Mouse (Mus musculus): ENCODE data around the gene Lingo4. TPM values are rescaled to one million over a fixed set of nuclear protein-coding genes. Genes with fewer than 3 reads are reported as not detected.
A peak's percentile ranks its signal among the peaks of the same experiment; 100 is the strongest.

Gene Lingo4
- polyA plus RNA-seq, 2 experiments, result 0.01 TPM; not detected in 1

DNA sequence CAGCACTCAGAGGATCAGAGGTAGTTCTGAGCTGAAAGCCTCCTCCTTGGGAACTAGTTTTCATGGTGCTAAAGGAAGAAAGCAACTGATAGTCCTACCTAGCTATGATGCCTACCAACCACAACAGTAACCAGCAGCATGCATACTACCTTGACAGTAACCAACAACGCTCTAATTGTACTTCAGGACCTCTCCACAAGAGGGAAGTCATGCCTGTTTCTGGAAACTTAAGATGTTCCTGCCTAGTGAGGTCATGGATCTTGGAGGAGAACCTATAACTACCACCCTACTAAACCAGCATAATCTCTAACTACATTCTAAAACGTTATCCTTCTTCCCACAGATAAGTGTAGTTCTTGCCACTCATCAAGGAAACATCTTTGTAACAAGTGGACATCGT is 42.9 kb downstream of the Lingo4 start:
- TF ChIP-seq CTCF (IDR thresholded peaks at IDR 0.05; ENCODE audit: low read depth) (peak; percentile 23; the same call in 1 of the 2 replicates), EP300 (IDR thresholded peaks at IDR 0.05; ENCODE audit: low read depth) (no peak)
- Histone ChIP-seq H3K36me3 (replicated peaks; ENCODE audit: control insufficient read depth, insufficient read depth, low read depth) (peaks cover 8% of the 10 kb centered on the region), H3K4me3 (ENCODE audit: insufficient read depth in 1 of 2, low read depth in 2 of 2, low read length in 2 of 2) (no peak overlapping the region), H3K27ac (no peak overlapping the region), H3K4me2 (ENCODE audit: low read depth) (no peak overlapping the region), H3K4me1 (replicated peaks; ENCODE audit: control insufficient read depth in 2 of 2, insufficient read depth in 2 of 2, low read length in 1 of 2) (peaks cover 3 to 4% of the 10 kb centered on the region in 2 experiments; a peak in 2 of 4 replicates), H3K9ac (replicated peaks) (no peak overlapping the region), H3K27me3 (ENCODE audit: control insufficient read depth, insufficient read depth, low read length) (no peaks in the 10 kb centered on the region), H3K9me3 (ENCODE audit: control insufficient read depth, low read length) (no peaks in the 10 kb centered on the region)
- DNase-seq (ENCODE audit: low read depth in 3 of 3, low spot score in 3 of 3), result no peak
- no peak for ATAC-seq (ENCODE audit: insufficient read depth)
- 33% methylated on average over 3 of the region's 3 CpGs for WGBS (ENCODE audit: insufficient replicate concordance)

DNA sequence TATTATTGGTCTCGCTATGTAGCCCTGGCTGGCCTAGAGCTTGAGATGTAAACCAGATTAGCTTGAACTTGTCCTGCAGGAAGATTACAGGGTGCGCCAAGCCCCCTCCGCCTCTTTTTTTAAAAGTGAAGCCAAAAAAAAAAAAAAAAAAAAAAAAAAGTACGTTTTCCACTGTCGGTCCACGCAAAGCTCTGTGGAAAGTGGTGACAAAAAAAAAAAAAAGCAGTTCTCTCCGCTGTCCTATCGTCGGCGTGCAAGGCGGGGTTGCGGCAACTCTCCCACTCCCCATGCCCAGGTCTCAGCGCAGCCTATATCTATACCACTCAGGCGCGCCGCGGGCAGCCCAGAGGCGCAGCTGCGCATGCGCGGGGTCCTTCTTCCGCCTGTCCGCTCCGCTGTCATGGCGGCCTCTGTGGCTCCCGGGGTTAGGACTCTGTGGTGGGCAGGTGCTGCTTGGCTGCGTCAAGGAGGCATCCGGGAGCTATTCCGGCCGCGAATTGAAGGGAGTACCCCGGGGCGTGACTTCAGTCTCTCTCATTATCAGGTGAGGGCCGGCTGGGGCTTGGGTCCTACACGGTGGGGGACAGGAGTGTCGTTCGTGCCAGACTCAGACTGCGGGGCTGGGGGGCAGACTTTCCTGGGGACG is 44.8 kb downstream of the Lingo4 start, which contains the start of gene Mrpl9:
Mrpl9 (plus strand) TSS at position 368 of the 646 bp plus-strand sequence.
- peak; percentile 81 to 85 (median 84) for DNase-seq (ENCODE audit: low read depth in 3 of 3, low spot score in 3 of 3)
- peak within 1 kb of the TSS; percentile 81 for H3K4me2 ChIP-seq (ENCODE audit: low read depth)
- peaks cover 3 to 4% of the 10 kb centered on the region in 2 experiments; a peak in 2 of 4 replicates for H3K4me1 ChIP-seq (replicated peaks; ENCODE audit: control insufficient read depth in 2 of 2, insufficient read depth in 2 of 2, low read length in 1 of 2)
- peak within 1 kb of the TSS; percentile 83 for H3K9ac ChIP-seq (replicated peaks)
- TF ChIP-seq EP300 (IDR thresholded peaks at IDR 0.05; ENCODE audit: low read depth) (no peak), CTCF (IDR thresholded peaks at IDR 0.05; ENCODE audit: low read depth) (no peak)
- H3K27ac ChIP-seq, result peak within 1 kb of the TSS; percentile 50; the same call in 1 of the 2 replicates
- H3K9me3 ChIP-seq (ENCODE audit: control insufficient read depth, low read length), result no peaks in the 10 kb centered on the region
- ATAC-seq (ENCODE audit: insufficient read depth), result peak; percentile 99
- H3K27me3 ChIP-seq (ENCODE audit: control insufficient read depth, insufficient read depth, low read length), result no peaks in the 10 kb centered on the region
- H3K36me3 ChIP-seq (replicated peaks; ENCODE audit: control insufficient read depth, insufficient read depth, low read depth), result peaks cover 22% of the 10 kb centered on the region
- peak within 1 kb of the TSS; percentile 76 to 97 for H3K4me3 ChIP-seq (ENCODE audit: insufficient read depth in 1 of 2, low read depth in 2 of 2, low read length in 2 of 2)
- WGBS (ENCODE audit: insufficient replicate concordance), result under 1% methylated on average over 39 of the region's 39 CpGs

DNA sequence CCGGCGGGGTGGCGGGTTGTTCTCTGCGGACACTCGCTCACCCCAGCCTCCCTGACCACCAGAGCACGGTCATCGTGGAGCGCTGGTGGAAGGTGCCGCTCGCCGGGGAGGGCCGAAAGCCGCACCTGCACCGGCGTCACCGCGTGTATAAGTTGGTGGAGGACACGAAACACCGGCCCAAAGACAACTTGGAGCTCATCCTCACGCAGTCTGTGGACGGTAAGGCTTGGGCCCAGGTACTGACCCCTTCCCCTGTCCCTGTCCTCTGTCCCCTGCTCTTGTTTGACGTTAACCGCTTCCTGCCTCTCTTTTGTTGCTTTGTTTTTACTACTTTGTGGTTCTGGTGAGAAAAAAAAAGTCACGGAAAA is 45.3 kb downstream of the Lingo4 start, which contains the start of gene Oaz3:
Oaz3 (minus strand) TSS at position 319 of the 368 bp plus-strand sequence.
- peak; percentile 73; the same call in 1 of the 2 replicates for ATAC-seq (ENCODE audit: insufficient read depth)
- TF ChIP-seq CTCF (IDR thresholded peaks at IDR 0.05; ENCODE audit: low read depth) (no peak), EP300 (IDR thresholded peaks at IDR 0.05; ENCODE audit: low read depth) (no peak)
- peak within 1 kb of the TSS; percentile 76 to 97 for H3K4me3 ChIP-seq (ENCODE audit: insufficient read depth in 1 of 2, low read depth in 2 of 2, low read length in 2 of 2)
- WGBS (ENCODE audit: insufficient replicate concordance), result under 1% methylated on average over 24 of the region's 24 CpGs
- H3K4me2 ChIP-seq (ENCODE audit: low read depth), result peak within 1 kb of the TSS; percentile 81
- DNase-seq (ENCODE audit: low read depth in 3 of 3, low spot score in 3 of 3), result no peak
- H3K27me3 ChIP-seq (ENCODE audit: control insufficient read depth, insufficient read depth, low read length), result no peaks in the 10 kb centered on the region
- peak within 1 kb of the TSS; percentile 50; the same call in 1 of the 2 replicates for H3K27ac ChIP-seq
- H3K9me3 ChIP-seq (ENCODE audit: control insufficient read depth, low read length), result no peaks in the 10 kb centered on the region
- H3K9ac ChIP-seq (replicated peaks), result peak within 1 kb of the TSS; percentile 83
- peaks cover 3 to 4% of the 10 kb centered on the region in 2 experiments; a peak in 2 of 4 replicates for H3K4me1 ChIP-seq (replicated peaks; ENCODE audit: control insufficient read depth in 2 of 2, insufficient read depth in 2 of 2, low read length in 1 of 2)
- H3K36me3 ChIP-seq (replicated peaks; ENCODE audit: control insufficient read depth, insufficient read depth, low read depth), result peaks cover 26% of the 10 kb centered on the region

DNA sequence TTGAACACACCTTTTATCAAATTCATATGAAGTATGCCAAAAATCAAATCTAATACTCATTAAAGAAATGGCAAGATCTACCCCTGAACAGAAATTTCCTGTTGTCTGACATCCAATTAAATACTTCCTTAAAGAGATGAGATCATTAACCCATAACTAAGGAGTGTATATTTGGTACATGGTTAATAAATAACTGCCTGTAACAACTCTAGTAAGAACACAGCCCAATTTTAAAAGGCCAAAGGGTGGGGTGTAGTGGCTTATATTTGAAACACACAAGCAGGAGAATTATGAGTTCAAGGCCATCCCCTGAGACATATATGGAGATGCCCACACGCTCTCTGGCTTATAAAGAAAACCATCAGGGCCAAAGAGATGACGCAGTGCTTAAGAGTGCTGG is 51.1 kb downstream of the Lingo4 start:
- ATAC-seq (ENCODE audit: insufficient read depth) (no peak), DNase-seq (ENCODE audit: low read depth in 3 of 3, low spot score in 3 of 3) (no peak)
- Histone ChIP-seq H3K4me3 (ENCODE audit: insufficient read depth in 1 of 2, low read depth in 2 of 2, low read length in 2 of 2) (no peak overlapping the region), H3K4me2 (ENCODE audit: low read depth) (no peak overlapping the region), H3K27me3 (ENCODE audit: control insufficient read depth, insufficient read depth, low read length) (no peaks in the 10 kb centered on the region), H3K36me3 (replicated peaks; ENCODE audit: control insufficient read depth, insufficient read depth, low read depth) (peaks cover 26% of the 10 kb centered on the region), H3K9ac (replicated peaks) (no peak overlapping the region), H3K4me1 (replicated peaks; ENCODE audit: control insufficient read depth in 2 of 2, insufficient read depth in 2 of 2, low read length in 1 of 2) (peaks cover under 1 to 2% of the 10 kb centered on the region in 2 experiments; a peak in 1 of 4 replicates), H3K27ac (no peak overlapping the region), H3K9me3 (ENCODE audit: control insufficient read depth, low read length) (no peaks in the 10 kb centered on the region)
- 85% methylated on average over 2 of the region's 2 CpGs for WGBS (ENCODE audit: insufficient replicate concordance)
- TF ChIP-seq CTCF (IDR thresholded peaks at IDR 0.05; ENCODE audit: low read depth) (no peak), EP300 (IDR thresholded peaks at IDR 0.05; ENCODE audit: low read depth) (no peak)

Other genes with a start within 250 kb of the Lingo4 start
- not detected in 2 replicates for gene Gm10696, start 220.3 kb upstream of the Lingo4 start, polyA plus RNA-seq (2012; rRNA removed)
- not detected in 2 replicates for gene Gm10696, start 220.3 kb upstream of the Lingo4 start, polyA plus RNA-seq (2014; fragmentation: Nextera tagmentation; extraction: Ambion mirVana)
- not detected in 2 replicates for gene Gm5286, start 201.8 kb upstream of the Lingo4 start, polyA plus RNA-seq (2012; rRNA removed)
- not detected in 2 replicates for gene Gm5286, start 201.8 kb upstream of the Lingo4 start, polyA plus RNA-seq (2014; fragmentation: Nextera tagmentation; extraction: Ambion mirVana)
- not detected in 2 replicates for gene Gm4778, start 134.5 kb upstream of the Lingo4 start, polyA plus RNA-seq (2012; rRNA removed)
- gene Gm4778, start 134.5 kb upstream of the Lingo4 start, polyA plus RNA-seq (2014; fragmentation: Nextera tagmentation; extraction: Ambion mirVana), result not detected in 2 replicates
- 0.76 and 1.2 TPM in 2 replicates for gene Them4, start 88.4 kb upstream of the Lingo4 start, polyA plus RNA-seq (2012; rRNA removed)
- 2.7 and 2.8 TPM in 2 replicates for gene Them4, start 88.4 kb upstream of the Lingo4 start, polyA plus RNA-seq (2014; fragmentation: Nextera tagmentation; extraction: Ambion mirVana)
- not detected in 2 replicates for gene Them5, start 56.4 kb upstream of the Lingo4 start, polyA plus RNA-seq (2012; rRNA removed)
- gene Them5, start 56.4 kb upstream of the Lingo4 start, polyA plus RNA-seq (2014; fragmentation: Nextera tagmentation; extraction: Ambion mirVana), result not detected in 2 replicates
- 0.04 and 0.05 TPM in 2 replicates for gene C2cd4d, start 36.1 kb upstream of the Lingo4 start, polyA plus RNA-seq (2012; rRNA removed)
- 0.14 and 0.23 TPM in 2 replicates for gene C2cd4d, start 36.1 kb upstream of the Lingo4 start, polyA plus RNA-seq (2014; fragmentation: Nextera tagmentation; extraction: Ambion mirVana)
- 0.75 and 0.78 TPM in 2 replicates for gene Rorc, start 25.7 kb upstream of the Lingo4 start, polyA plus RNA-seq (2012; rRNA removed)
- gene Rorc, start 25.7 kb upstream of the Lingo4 start, polyA plus RNA-seq (2014; fragmentation: Nextera tagmentation; extraction: Ambion mirVana), result 0.77 and 0.88 TPM in 2 replicates
- 1.0 and 3.0 TPM in 2 replicates for gene Tdrkh, start 14.8 kb downstream of the Lingo4 start, polyA plus RNA-seq (2012; rRNA removed)
- 8.6 and 9.0 TPM in 2 replicates for gene Tdrkh, start 14.8 kb downstream of the Lingo4 start, polyA plus RNA-seq (2014; fragmentation: Nextera tagmentation; extraction: Ambion mirVana)
- gene Mrpl9, start 44.8 kb downstream of the Lingo4 start, polyA plus RNA-seq (2012; rRNA removed), result 22.7 and 35.1 TPM in 2 replicates
- 33.3 and 35.2 TPM in 2 replicates for gene Mrpl9, start 44.8 kb downstream of the Lingo4 start, polyA plus RNA-seq (2014; fragmentation: Nextera tagmentation; extraction: Ambion mirVana)
- 0.02 TPM in 1 of 2 replicates, not detected in the other for gene Oaz3, start 45.4 kb downstream of the Lingo4 start, polyA plus RNA-seq (2012; rRNA removed)
- gene Oaz3, start 45.4 kb downstream of the Lingo4 start, polyA plus RNA-seq (2014; fragmentation: Nextera tagmentation; extraction: Ambion mirVana), result not detected in 2 replicates
- 0.07 and 0.79 TPM in 2 replicates for gene Celf3, start 79.8 kb downstream of the Lingo4 start, polyA plus RNA-seq (2012; rRNA removed)
- gene Celf3, start 79.8 kb downstream of the Lingo4 start, polyA plus RNA-seq (2014; fragmentation: Nextera tagmentation; extraction: Ambion mirVana), result not detected in 2 replicates
- not detected in 2 replicates for gene Riiad1, start 81.8 kb downstream of the Lingo4 start, polyA plus RNA-seq (2012; rRNA removed)
- gene Riiad1, start 81.8 kb downstream of the Lingo4 start, polyA plus RNA-seq (2014; fragmentation: Nextera tagmentation; extraction: Ambion mirVana), result not detected in 2 replicates
- 4.3 and 5.6 TPM in 2 replicates for gene Snx27, start 184.2 kb downstream of the Lingo4 start, polyA plus RNA-seq (2012; rRNA removed)
- 8.8 and 9.7 TPM in 2 replicates for gene Snx27, start 184.2 kb downstream of the Lingo4 start, polyA plus RNA-seq (2014; fragmentation: Nextera tagmentation; extraction: Ambion mirVana)
- not detected in 2 replicates for gene Gm10972, start 244.6 kb downstream of the Lingo4 start, polyA plus RNA-seq (2012; rRNA removed)
- gene Gm10972, start 244.6 kb downstream of the Lingo4 start, polyA plus RNA-seq (2014; fragmentation: Nextera tagmentation; extraction: Ambion mirVana), result not detected in 2 replicates